Mouse (Mus musculus) thymus, postnatal 25 days (tissue): ENCODE results near the gene Ms4a15.

Source experiments
- DNase-seq: peaks from one replicate; pipeline ENCODE4 v3.0.0; 2022

The Ms4a15 gene

GRCm38 (mm10) chr19:10959085-10959977, 33.7 kb downstream of the Ms4a15 start:
- DNase-seq, result peak; percentile 34

DNA sequence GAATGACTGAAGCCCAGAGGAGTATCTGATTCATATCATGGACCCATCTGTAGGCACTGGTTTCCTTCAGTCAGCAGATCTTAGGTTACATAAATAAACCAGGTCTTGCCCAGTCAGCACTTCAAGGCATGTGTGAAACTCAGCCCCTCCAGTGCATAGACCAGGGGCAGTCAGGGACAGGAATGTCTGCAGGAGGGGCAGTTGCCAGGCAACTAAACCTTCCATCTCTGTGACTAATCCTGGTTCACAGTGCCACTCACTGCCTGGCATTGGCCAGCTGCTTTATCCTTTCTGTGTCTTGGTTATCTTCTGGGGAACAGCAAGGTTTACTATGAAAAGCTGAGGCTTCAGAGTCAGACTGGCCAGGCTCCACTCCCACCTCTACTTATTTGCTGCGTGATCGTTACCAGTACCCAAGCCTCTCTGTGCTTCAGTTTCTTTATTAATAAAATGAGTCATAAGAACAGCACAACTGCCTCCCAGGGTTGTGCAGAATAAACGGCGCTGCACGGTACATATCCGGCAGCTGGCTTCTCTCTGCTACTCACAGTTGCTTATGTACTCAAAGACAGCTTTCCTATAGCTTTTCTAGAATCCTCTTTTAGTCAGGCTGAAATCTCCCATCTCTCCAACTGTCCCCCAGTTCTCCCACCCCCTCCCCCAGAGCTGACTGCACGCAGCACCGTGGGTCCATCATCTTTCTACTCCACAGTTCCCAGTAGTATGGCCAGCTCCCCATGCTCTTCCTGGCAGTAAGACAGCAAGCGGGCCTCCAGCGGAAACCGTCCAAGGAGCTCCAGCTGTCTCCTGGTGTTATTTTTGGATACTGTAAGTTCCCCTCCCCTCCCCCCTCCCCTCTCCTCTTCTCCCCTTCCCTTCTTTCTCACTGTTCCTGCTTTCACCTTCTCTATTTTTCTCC, 40.8 kb downstream of the Ms4a15 start:
- no peak for DNase-seq

DNA sequence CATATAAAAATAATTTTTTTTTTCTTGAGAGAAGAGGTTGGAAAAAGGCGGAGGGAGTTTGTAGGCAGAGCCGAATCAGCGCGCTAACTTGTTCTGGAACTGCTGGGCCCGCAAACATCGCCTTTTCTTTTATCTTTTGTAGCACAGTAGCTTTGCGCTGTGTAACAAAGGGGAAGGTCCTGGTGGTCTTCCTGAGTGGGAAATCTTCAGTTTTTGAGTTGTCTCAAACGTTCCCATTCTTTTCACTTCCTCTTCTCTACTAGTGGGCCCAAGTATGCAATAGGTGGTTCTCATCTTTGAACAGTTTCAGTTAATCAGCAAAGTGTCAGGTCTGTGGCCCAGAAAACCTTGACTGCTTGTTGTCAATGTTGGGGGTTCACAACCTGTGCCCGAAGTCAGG, 43.5 kb downstream of the Ms4a15 start:
- DNase-seq, result no peak

GRCm38 (mm10) chr19:10949112-10949511, 43.9 kb downstream of the Ms4a15 start, which contains the start of gene Ccdc86:
Gene Ccdc86, minus strand, starts transcription at chr19:10949266.
- peak; percentile 94 for DNase-seq

- DNase-seq, result peak; percentile 12
These were observed 44.6 kb downstream of the Ms4a15 start for GRCm38 (mm10) chr19:10948416-10948815.

DNA sequence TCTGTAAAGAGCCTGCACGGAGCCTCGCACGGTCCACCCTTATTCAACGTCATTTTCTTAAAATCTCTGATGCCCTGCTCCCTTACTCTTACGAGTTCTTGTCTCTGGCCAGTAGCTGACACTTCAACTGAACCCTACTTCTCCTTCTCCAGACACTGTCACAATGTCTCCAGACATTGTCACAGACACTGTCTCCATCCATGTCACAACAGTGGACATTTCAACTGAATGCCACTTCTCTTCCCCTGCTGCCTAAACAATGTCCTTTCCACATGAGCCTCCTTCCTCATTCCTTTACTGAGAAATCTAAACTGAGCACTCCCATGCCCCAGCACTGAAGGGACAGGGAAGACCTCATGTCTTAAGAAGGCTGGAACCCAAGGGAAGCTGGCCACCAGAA, 45.8 kb downstream of the Ms4a15 start:
- no peak for DNase-seq

DNA sequence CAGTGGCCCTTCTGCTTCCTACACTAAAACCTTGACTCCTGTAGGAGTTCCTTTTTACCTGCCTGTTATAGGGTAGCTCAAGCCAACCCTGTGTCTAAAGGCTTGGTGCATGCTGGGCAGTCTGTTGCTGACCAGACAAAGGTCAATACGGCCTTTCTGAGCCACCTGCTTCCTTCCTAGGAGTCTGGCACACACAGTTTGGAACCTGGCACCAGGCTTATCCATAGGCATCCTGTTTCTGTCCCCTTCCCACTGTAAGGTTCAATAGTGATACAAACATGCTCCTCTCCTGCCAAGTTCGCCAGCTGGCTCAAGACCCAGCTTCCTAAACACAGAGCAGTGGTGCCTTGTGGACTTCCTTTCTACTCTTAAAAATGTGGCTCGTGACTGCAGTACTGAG, 46.5 kb downstream of the Ms4a15 start:
- no peak for DNase-seq

DNA sequence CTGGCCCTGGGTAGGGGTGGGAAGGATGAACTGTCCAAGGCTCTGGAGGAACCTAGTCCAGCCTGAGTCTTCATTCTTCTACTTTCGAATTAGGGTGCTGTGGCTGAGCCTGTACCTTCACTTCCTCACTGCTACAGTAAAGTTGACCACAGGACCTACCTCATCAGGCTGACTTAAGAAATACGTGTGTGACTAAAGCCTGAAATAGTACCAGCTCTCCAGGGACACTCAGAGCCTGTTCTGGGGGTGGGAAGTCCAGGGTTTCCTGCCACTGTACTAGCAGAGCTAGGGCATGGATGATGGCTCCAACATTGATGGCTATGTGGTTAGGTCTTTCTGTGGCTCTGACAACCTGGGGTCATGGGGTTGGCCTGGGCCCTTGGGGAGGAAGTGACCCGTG, 49.1 kb downstream of the Ms4a15 start:
- no peak for DNase-seq

- no peak for DNase-seq
These were observed 52.1 kb downstream of the Ms4a15 start for GRCm38 (mm10) chr19:10940801-10941457.

DNA sequence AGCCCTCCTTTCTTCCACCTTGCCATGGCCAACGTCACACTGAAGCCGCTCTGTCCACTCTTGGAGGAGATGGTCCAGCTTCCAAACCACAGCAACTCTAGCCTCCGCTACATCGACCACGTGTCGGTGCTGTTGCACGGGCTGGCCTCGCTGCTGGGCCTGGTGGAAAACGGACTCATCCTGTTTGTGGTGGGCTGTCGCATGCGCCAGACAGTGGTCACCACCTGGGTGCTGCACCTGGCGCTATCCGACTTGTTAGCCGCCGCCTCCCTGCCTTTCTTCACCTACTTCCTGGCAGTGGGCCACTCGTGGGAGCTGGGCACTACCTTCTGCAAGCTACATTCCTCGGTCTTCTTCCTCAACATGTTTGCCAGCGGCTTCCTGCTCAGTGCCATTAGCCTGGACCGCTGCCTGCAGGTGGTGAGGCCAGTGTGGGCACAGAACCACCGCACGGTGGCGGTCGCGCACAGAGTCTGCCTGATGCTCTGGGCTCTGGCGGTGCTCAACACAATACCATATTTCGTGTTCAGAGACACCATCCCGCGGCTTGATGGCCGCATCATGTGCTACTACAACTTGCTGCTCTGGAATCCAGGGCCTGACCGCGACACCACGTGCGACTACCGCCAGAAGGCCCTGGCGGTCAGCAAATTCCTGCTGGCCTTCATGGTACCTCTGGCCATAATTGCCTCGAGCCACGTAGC, 52.8 kb downstream of the Ms4a15 start:
- peak; percentile 58 for DNase-seq

GRCm38 (mm10) chr19:10938771-10939170, 54.3 kb downstream of the Ms4a15 start:
- no peak for DNase-seq

DNA sequence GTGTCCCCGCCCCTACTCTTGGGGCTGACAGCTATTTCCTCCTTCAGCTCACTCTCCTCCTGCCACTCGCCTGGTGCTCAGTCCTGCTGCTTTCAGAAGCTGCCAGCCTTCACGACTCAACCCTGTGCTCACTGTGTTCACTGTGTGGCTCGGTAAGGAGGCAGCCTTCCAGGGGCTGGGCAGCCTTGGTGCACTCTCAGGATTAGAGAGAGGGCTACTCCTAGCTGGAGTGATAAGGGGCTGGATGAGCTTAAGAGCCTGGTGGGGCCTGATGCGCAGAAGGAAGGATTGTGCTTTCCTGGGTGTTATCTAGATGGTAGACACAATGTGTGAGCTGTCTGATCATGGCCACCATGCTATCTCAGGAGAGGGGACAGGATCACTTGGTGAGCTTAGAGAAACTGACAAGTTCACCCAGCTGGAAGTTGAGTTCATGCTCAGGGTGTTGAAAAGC, 55.9 kb downstream of the Ms4a15 start, which contains the start of gene Ptgdr2:
Ptgdr2 (plus strand) TSS at position 51 of the 454 bp plus-strand sequence.
- DNase-seq, result no peak

GRCm38 (mm10) chr19:10936077-10936476, 57.0 kb downstream of the Ms4a15 start:
- no peak for DNase-seq

- DNase-seq, result no peak
These were observed 58.0 kb downstream of the Ms4a15 start for GRCm38 (mm10) chr19:10935029-10935428.

DNA sequence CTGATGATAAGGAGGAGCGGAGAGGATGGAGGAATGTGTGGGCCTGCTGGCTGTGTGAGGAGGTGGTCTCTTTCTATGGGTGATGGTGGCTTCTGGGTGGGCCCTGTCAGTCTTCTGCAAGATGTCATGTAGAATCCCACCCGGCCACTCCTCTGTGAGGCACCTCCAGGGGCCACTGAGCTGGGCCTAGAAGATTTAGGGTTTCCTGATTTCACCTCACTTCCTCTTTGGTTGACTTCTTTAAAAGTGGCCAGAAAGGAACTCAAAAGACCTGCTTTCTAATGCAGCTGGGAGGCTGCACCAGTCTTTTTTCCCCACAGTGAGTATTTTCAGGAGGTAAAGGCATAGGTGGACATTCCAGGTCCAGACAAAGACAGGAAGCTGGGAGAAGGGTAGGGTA, 62.4 kb downstream of the Ms4a15 start:
- no peak for DNase-seq
